Mouse (Mus musculus) stomach, postnatal 0 days (tissue): ENCODE measurements around the gene Psip1.

Experiments used
- CTCF ChIP-seq: IDR thresholded peaks from 2 replicates; pipeline ENCODE4 v1.5.1; 2016; ENCODE audit warnings: antibody characterized with exemption, low read depth, mild to moderate bottlenecking, moderate library complexity
- EP300 ChIP-seq: optimal IDR thresholded peaks from 2 replicates; pipeline ENCODE3; 2016; ENCODE audit warnings: antibody characterized with exemption

DNA sequence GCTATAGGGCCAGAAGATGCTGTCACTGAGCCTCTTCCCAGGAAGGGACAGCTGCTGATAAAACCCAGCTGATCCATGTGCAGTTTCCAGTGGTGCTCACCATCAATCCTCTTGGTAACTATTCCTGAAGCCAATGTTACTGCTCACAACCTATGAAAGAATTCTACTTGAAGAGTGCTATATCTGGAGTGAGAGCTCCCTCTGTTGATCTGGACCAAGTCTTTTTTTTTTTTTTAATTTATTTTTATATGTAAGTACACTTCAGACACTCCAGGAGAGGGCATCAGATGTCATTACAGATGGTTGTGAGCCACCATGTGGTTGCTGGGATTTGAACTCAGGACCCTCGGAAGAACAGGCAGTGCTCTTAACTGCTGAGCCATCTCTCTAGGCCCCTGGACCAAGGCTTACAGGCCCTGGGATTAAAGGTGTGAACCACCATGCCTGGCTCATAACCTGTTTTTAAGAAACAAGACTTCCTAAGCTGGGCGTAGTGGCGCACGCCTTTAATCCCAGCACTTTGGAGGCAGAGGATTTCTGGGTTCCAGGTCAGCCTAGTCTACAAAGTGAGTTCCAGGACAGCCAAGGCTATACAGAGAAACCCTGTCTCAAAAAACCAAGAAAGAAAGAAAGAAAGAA, 76.3 kb downstream of the Psip1 start:
- TF ChIP-seq CTCF (peak; percentile 61), EP300 (no peak)
